Mouse (Mus musculus): Measurements from ENCODE around the gene Ece1. TPM values are rescaled to one million over a fixed set of nuclear protein-coding genes. Genes with fewer than 3 reads are reported as not detected.

Gene Ece1
- total RNA-seq, 2 experiments from 2014 or later = 279 to 303 TPM

GRCm38 (mm10) chr4:137879383-137880156, 17.5 kb downstream of the Ece1 start:
- DNase-seq (ENCODE audit: low spot score in 2 of 2) = no peak

GRCm38 (mm10) chr4:137881445-137881844, 19.4 kb downstream of the Ece1 start:
- no peak for DNase-seq (ENCODE audit: low spot score in 2 of 2)

GRCm38 (mm10) chr4:137882663-137883062, 20.6 kb downstream of the Ece1 start:
- DNase-seq (ENCODE audit: low spot score in 2 of 2) = no peak

GRCm38 (mm10) chr4:137883513-137884150, 21.6 kb downstream of the Ece1 start:
- DNase-seq (ENCODE audit: low spot score in 2 of 2) = no peak

- no peak for DNase-seq (ENCODE audit: low spot score in 2 of 2)
Measured at GRCm38 (mm10) chr4:137887337-137887992, 25.4 kb downstream of the Ece1 start.

- no peak for DNase-seq (ENCODE audit: low spot score in 2 of 2)
Measured at GRCm38 (mm10) chr4:137887993-137888388, 26.0 kb downstream of the Ece1 start.

GRCm38 (mm10) chr4:137890596-137890995, 28.6 kb downstream of the Ece1 start:
- DNase-seq (ENCODE audit: low spot score in 2 of 2) = peak in 1 of 2 experiments; percentile 34

- no peak for DNase-seq (ENCODE audit: low spot score in 2 of 2)
Measured at GRCm38 (mm10) chr4:137891553-137892145, 29.6 kb downstream of the Ece1 start.

- DNase-seq (ENCODE audit: low spot score in 2 of 2) = no peak
Measured at GRCm38 (mm10) chr4:137892713-137893242, 30.7 kb downstream of the Ece1 start.

- no peak for DNase-seq (ENCODE audit: low spot score in 2 of 2)
Measured at GRCm38 (mm10) chr4:137896612-137897297, 34.7 kb downstream of the Ece1 start.

- peak in 1 of 2 experiments; percentile 52 for DNase-seq (ENCODE audit: low spot score in 2 of 2)
Measured at GRCm38 (mm10) chr4:137897298-137897612, 35.2 kb downstream of the Ece1 start.

- no peak for DNase-seq (ENCODE audit: low spot score in 2 of 2)
Measured at GRCm38 (mm10) chr4:137898490-137898889, 36.5 kb downstream of the Ece1 start.

GRCm38 (mm10) chr4:137902268-137902667, 40.2 kb downstream of the Ece1 start:
- no peak for DNase-seq (ENCODE audit: low spot score in 2 of 2)

- no peak for DNase-seq (ENCODE audit: low spot score in 2 of 2)
Measured at GRCm38 (mm10) chr4:137902873-137903272, 40.8 kb downstream of the Ece1 start.

GRCm38 (mm10) chr4:137904956-137905551, 43.0 kb downstream of the Ece1 start:
- DNase-seq (ENCODE audit: low spot score in 2 of 2) = no peak

- no peak for DNase-seq (ENCODE audit: low spot score in 2 of 2)
Measured at GRCm38 (mm10) chr4:137907979-137908378, 45.9 kb downstream of the Ece1 start.

- no peak for DNase-seq (ENCODE audit: low spot score in 2 of 2)
Measured at GRCm38 (mm10) chr4:137908489-137908888, 46.5 kb downstream of the Ece1 start.

- no peak for DNase-seq (ENCODE audit: low spot score in 2 of 2)
Measured at GRCm38 (mm10) chr4:137908915-137909314, 46.9 kb downstream of the Ece1 start.

- no peak for DNase-seq (ENCODE audit: low spot score in 2 of 2)
Measured at GRCm38 (mm10) chr4:137909471-137909870, 47.4 kb downstream of the Ece1 start.

- DNase-seq (ENCODE audit: low spot score in 2 of 2) = peak in 1 of 2 experiments; percentile 40
Measured at GRCm38 (mm10) chr4:137910382-137911009, 48.5 kb downstream of the Ece1 start.
